Mouse (Mus musculus) frontal cortex, adult (tissue): ENCODE results near the gene Stk38l.
"Not testable (repeated sequence)": the region's sequence is repeated elsewhere in the genome, so short reads cannot be mapped to it uniquely, and the experiment has no call there.

Experiments used
- ATAC-seq: cut with Nextera tagmentation; 2 replicates; pipeline ENCODE4 v1.9.2; 2017; ENCODE audit warnings: mild to moderate bottlenecking, moderate library complexity, mixed read lengths; ENCODE audit not compliant: low TSS enrichment

The Stk38l gene

DNA sequence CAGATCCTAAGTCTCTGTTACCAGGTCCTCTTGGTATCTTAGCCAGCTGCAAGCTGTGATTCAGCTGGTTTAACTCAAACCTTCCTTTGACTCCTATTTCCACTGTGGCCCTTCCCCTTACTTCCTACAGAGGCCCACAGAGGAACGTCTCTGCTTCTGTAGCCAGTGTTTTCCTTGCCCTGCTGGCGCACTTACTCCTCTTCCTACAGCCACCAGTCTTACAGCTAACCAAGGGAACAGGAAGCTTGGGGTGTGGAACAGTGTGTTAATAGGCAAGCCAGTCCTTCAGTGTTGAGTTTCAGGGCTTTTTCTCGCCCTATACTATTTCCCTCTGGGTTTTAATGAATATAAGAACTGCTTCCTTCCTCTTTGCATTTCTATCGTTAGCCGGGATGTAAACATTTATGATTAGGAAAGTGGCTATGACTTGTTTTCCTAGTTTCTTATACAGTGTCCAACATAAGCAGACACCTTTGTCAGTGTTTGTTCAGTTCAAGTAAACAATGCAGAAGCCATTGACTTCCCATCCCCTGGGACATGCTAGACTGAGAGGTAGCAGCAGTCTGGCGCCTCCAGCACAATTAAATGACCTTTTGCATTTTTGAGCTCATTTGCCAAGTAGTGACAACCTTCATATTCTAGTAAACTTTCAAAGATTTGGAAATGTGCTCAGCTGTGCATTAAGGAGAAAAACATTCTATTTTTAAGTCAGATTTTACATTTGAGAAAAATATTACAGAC, 45.4 kb downstream of the Stk38l start:
- ATAC-seq, result no peak

DNA sequence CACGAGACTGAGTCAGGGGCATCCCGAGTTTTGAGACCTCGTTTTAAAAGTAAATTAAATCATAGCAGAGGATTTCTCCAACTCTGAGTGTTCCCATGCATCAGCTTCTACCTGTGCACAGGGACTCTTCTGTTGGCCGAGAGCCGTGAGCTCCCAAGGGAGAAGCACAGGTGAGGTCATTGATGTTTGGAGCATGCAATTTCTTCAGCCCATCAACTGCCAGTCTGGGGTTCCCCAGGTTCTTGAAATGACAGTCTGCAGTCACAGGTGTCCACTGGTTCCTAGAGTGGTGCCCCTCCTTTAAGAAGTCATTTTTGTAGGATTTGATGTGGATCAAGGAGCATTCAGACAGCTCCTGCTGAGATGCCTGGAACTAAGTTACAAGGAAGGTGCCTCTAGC, 46.0 kb downstream of the Stk38l start:
- ATAC-seq, result no peak

DNA sequence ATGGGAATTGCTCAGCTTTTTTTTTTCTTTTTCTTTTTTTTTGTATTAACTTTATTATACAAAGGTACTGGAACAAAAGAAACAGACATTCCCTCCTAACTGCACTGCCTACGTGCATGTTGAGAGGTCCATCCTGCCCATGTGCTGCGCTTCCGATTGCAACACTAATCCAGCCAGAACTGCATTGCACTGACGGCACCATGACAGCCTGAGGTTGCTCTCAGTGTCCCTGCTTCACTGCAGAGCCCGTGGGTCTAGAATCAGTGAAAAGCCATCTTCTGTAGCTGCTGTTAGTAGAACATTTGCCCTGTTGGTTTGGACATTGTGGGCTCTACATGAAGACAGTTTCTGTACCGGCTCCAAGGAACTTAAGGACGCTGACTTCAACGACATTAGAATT, 51.1 kb downstream of the Stk38l start:
- not testable (repeated sequence) for ATAC-seq

DNA sequence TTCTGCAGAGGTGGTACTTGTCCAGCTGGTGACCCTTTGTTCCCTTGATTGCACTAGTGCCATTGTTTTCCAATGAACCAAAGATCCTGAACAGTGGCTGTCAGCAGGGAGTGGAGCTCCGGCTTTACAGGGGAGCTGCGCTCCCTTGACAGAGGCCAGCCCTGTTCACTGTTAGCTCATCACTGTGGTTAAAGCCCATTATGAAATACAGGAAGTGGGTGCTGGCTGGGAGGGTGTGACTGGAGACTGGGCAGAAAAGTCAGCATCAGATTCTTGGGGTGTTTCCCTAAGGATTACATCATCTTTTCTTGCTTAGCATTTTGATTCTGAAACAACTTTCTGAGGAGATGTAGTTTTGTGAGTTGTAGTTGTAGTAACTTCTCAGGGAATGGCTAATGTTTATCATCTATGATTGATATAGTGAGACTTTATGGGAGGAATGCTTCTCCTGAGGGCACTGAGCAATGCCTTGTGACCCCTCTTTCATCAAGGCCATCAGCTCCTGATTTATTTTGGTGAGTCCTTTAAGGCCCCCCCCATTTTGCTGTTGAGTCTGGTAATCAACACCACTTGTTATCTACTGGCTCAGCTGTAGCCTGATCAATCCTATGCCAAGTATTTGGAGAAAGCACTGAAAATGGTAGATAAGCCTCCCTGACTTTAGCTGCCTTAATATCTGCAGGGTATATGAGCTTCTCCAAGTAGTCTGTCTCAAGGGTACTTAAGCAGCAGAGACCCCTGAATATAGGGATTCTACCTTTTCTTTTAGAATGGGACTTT, 52.0 kb downstream of the Stk38l start:
- no peak for ATAC-seq

DNA sequence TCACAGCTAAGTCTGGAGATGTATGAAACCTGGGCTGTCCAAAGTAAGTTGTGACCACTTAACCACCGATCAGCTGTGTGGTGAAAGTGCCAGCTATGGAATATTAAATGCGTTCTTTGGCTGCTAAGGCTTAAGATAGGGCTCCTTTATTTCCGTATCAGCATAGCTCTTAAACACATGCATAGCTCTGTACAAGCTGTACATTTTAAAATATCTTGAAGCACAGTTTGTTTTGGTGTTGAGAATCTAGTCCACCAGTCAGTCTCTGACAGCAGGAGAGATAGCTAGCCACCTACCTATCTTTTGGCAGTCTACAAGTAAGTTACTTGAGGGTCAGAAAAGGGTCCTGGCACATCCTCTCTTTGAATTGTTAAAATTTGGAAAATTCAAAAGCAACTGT, 53.3 kb downstream of the Stk38l start:
- no peak for ATAC-seq

DNA sequence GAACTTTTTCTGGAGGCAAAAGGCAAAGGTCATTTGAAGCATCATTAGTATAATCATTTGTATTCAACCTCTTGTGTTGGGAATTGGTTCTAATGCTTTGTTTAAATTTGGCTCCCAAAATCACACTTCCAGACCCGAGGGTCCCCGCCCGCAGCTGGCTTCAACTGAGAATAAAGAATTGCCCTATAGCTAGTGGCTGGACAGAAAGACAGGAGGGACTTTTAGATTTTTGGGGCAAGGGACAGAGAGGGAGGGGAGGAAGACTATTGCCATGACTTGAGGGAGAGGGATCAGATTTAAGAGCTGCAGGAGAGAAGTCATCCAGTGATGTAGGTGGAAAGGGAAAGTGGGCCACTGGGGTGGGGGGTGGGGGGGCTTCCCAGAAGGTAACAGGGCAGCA, 56.8 kb downstream of the Stk38l start:
- no peak for ATAC-seq

DNA sequence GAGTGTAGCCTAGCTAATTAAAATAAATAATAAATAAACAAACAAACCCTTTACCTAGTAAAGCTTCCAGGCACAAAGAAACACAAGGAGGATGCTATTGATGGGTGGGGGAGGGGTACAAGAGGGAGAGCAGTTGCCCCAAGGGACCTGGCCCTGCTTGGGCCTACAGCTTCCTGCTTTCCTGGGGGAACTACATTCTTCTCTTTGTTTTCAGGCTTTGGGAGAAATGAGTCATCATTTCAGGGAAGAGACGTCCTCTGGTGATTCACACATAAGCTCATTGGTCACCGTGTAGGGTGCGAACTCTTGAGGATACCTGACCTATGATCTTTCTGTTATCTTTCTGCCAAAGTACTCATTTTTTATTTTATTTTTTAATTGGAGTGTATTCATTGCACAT, 68.7 kb downstream of the Stk38l start:
- ATAC-seq, result no peak

DNA sequence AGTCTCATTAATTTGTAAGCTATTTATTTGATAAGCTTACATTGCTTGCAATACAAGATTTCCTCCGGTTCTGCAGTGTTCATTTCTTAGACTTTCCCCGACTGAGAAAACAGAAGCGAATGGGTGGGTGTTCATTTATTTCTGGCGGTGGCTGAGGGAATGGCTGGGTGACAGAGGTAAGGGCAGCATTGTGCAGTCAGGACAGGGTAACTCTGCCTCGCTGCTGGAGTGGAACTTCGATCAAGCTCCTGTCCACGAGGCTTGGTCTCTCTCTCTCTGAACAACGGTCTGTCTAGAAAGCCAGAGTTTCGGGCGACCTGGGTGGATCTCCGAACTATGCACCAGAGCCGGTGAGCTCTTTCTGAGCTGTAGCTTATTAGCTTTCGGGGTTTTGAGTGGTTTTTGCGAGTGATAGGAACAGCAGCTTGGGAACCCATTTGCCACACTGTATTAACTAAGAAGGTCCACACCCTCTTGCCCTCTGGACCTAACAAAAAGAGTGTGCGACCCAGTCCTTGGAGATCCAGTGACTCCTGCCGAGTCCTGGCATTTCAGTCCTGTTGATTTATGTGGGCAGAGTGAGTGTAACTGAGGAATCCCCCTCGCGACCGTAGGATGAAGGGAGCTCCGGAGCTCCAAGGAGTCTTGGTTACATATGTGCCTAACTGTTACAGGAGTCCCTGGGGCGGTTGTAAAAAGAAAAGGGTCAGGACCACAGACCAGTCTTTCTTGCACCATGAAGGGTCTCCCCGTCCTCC, 70.5 kb downstream of the Stk38l start:
- ATAC-seq, result peak; percentile 36

DNA sequence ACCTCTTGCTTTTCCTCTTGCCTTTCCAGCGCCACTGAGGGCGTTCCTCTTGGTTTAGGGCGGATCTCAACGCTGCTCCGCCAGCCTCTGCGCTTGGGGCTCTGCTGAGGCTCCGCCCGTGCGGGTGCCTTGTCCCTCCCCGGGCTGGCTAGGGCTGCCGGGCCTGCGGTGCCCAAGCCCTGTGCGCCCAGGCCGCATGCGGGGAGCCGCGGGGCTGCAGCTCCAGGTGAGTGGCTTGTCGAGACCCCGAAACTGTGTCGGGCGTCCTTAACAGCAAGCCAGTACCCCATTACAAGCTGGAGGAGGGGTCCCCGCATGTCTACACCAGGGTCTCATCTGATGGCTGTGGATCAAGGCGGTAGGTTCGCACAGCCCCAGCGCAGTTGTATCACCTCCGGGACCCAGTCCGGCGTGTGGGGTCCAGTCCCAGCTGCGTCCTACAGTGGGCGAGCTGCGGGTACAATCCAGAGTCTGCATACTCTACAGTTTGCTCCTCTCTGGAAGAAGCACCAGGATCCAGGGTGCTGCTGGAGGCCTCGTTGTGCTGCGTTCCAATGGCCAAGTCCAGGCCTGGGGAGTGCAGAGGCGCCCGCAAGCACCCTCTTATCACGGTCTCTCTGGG, 71.2 kb downstream of the Stk38l start, which contains the start of gene Arntl2:
Gene Arntl2, plus strand, starts transcription at position 132 of the 622 bp plus-strand sequence.
- ATAC-seq, result peak; percentile 96

DNA sequence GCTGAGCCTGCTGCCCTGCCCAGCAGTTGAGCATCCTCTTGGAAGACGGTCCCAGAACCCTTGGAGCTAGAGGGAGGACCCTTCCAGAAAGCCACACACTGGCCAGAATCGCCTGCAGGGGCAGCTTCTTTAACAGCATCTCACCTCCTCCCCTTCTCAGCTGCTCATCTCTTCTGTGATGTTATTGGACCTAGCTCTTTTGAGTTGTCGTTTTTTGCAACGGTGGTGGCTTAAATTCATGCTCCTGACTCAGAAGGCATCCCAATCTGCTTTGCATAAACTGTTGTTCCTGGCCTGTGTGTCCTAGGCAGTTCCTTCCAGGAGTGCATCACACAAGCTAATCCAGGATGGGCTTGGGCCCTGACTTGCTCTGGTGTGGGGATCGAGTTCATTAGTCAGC, 72.7 kb downstream of the Stk38l start:
- peak; percentile 16 for ATAC-seq

DNA sequence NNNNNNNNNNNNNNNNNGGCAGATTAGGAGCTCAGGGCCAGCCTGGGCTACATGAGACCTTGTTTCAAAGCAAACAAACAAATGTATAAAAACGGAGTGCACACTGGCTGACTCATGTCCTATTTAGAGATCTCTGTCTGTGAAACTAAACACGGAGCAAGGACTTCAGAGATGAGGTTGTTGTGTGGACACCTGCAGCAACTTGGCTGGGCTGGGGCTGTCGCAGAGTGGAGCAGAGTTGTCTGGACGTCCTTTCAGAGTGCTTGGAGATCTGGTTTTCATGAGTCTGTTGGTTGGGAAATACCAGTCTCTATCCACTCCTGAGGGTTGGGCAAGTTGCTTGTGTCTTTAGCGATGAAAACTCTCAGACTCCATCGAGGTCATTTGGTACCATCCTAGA, 85.2 kb downstream of the Stk38l start:
- 0 out of 2 replicates have a peak, but pooled peaks have one; percentile 44 for ATAC-seq

DNA sequence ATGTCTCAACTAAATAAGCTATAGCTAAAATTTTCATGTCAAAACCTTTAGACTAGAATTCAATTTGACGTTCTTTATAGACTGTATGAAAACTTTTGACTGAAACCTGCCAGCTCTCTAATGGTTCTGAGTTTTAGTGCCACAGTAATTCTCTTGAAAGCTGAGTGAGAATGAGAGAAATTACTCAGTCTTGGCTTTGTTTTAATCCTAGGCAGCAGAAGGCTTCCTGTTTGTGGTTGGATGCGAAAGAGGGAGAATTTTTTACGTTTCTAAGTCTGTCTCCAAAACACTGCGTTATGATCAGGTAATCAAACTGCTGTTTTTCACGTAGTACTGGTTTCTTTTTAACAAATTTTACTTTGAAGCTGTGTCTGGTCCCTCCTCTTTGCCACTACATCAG, 88.2 kb downstream of the Stk38l start:
- ATAC-seq, result no peak

DNA sequence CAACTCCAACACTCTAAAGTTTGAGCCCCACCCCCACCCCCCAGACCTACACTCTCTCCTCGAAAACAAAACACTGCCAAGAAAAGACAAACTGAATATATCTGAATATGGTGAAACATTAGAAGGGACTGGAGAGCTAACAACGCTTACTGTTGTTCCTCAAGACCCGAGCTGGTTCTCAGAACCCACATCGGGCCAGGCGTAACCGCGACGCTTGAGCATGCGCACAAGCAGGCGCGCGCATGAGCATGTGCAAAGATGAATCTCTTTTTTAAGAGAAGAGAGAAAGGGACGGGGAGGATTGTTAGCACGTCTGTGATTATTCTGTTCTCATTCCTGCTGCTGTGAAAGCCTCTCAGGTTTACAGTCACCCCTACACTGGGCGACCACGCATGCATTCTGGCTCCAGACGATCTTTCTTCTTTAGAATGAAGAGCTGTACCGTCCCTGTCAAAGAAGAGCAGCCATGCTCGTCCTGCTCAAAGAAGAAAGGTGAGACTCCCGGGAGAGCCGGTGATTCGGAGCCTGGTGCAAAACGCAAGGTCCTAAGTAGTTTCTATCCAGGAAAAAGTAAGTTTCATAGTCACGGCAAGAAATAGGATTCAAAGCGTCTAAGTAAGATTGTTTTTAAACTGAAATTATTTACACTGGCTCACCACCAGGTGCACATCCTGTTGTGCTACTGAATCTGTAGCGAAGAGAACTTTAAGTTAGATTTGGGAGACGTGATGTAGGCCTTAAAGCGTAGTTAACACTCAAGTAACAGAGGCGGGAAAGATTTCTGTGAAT, 95.6 kb downstream of the Stk38l start:
- ATAC-seq, result no peak

DNA sequence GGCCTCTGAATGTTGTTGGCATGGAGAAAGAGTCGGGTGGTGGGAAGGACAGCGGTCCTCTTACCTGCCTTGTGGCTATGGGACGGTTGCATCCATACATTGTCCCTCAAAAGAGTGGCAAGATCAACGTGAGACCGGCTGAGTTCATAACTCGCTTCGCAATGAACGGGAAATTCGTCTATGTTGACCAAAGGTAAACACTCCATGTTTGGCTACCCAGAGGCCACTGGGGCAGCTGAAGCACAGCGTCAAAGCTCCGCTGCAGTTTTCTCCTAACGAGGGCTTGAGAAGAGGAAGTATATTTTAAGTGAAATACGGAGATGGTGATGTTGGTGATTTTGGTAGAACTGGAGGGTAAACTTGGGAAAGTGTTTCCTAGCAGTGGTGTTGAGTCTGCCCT, 97.2 kb downstream of the Stk38l start:
- ATAC-seq, result no peak

DNA sequence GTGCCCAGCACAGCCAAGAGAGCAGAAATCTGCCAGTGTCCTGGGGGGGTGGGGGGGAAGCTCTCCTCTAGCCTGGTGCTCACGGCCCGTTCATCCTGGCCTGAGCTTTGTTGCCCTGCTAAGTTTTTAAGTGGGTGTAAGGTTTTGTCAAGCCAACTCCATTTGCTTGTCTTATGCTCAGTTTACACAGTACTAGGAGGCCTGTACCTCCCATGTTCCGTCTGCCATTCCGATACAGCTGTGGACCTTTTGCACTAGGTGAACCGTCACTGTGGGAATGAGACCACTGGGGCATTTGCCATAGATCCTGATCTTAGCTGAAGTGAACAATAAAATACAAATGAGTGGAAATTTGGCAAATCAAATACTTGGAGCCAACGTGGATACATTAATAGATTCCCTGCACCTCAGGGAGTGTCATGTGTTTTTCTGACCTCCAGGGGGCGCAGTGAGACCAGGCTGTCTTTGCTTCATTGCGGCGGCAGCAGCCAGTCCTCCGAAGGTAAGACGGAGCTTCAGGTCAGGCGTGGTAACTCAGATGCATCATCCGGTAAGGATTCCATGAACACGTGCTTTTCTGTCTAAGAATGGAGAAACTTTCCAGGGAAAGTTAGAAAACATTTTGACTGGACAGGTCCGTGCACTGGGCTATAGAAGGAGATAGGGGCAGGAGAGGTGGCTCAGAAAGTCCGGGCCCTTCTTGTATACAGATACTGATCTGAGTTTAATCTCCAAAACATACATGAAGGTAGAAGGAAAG, 100.1 kb downstream of the Stk38l start:
- ATAC-seq, result peak; percentile 88

DNA sequence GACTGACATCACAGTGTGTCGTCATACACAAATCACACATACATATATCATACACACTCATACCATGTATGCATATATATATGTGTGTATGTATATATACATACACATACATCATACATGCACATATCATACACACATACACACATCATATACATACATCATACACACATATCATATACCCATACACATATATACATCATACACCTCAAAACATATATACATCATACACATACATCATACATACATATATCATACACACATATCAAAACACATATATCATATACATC, 100.6 kb downstream of the Stk38l start:
- ATAC-seq, result no peak
